Comparison of ENCODE assay signal across 8 mouse cellular contexts in the genomic region with DNA sequence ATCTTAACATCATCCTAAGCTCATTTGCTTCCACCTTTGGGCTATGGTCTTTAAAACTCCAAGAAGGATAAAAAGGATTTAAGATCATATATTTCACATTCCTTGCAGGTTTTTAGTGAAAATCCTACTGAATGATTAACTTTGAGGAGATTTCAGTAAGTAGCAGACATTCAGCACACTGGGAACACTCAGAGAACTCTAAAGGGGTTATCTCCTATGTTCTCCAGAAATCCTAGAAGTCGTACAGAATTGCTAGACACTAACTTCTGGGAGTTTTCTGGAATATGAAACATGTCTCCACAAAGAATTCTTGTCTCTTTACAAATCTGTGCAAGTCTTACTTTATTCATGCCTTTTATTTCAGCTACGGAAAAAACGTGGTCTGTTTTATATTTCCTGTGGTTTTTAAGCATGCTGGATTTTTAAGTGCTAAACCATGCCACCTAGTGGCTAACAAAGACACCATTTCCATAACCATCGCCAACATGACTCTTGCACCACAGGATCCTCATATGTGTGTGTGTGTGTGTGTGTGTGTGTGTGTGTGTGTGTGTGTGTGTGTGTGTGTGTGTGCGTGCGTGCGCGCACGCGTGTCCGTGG. TPM values are rescaled to one million over a fixed set of nuclear protein-coding genes. Genes with fewer than 3 reads are reported as not detected.
DNase-seq lines count a peak whose midpoint lies in the region; ATAC-seq lines count a peak whose summit lies in the region.

No protein-coding gene starts in this region.

- no peaks in the 10 kb centered on the region for H3K27me3 ChIP-seq in hindbrain, embryonic 11.5 days (ENCODE audit: control insufficient read depth, insufficient read depth, low read length)
- no peaks in the 10 kb centered on the region for H3K27me3 ChIP-seq in lung, embryonic 16.5 days (ENCODE audit: control insufficient read depth, insufficient read depth, low read depth, low read length)
- no peaks in the 10 kb centered on the region for H3K27me3 ChIP-seq in stomach, embryonic 16.5 days (ENCODE audit: control insufficient read depth, insufficient read depth, low read length)

- WGBS in hindbrain, embryonic 11.5 days = 13% methylated on average over 4 of the region's 11 CpGs
- WGBS in lung, embryonic 16.5 days = 3% methylated on average over 4 of the region's 11 CpGs
- WGBS in stomach, embryonic 16.5 days = 1% methylated on average over 7 of the region's 11 CpGs

- H3K4me2 ChIP-seq in hindbrain, embryonic 11.5 days (replicated peaks; ENCODE audit: low read depth, low read length) = no peak overlapping the region
- H3K4me2 ChIP-seq in lung, embryonic 16.5 days (ENCODE audit: low read depth, low read length) = peak overlapping the region; percentile 54
- peak overlapping the region; percentile 52 for H3K4me2 ChIP-seq in stomach, embryonic 16.5 days (ENCODE audit: low read depth, low read length)

- ATAC-seq in hindbrain, embryonic 11.5 days (ENCODE audit: low FRiP score) = peak; percentile 75
- peak; percentile 31; the same call in 1 of the 2 replicates for ATAC-seq in lung, embryonic 16.5 days (ENCODE audit: low read depth)
- peak; percentile 39; the same call in 1 of the 2 replicates for ATAC-seq in stomach, embryonic 16.5 days (ENCODE audit: insufficient read depth, low FRiP score)

- H3K36me3 ChIP-seq in hindbrain, embryonic 11.5 days (ENCODE audit: control insufficient read depth, insufficient read depth, low read length) = no peaks in the 10 kb centered on the region
- H3K36me3 ChIP-seq in lung, embryonic 16.5 days (ENCODE audit: control insufficient read depth, insufficient read depth, low read length) = no peaks in the 10 kb centered on the region
- no peaks in the 10 kb centered on the region for H3K36me3 ChIP-seq in stomach, embryonic 16.5 days (ENCODE audit: control insufficient read depth, insufficient read depth, low read length)

- H3K4me3 ChIP-seq in hindbrain, embryonic 11.5 days (ENCODE audit: low read depth, low read length) = no peak overlapping the region
- H3K4me3 ChIP-seq in lung, embryonic 16.5 days (ENCODE audit: low read length) = peak overlapping the region; percentile 44
- H3K4me3 ChIP-seq in stomach, embryonic 16.5 days (replicated peaks; ENCODE audit: low read length) = peak overlapping the region; percentile 50

- no peak overlapping the region for H3K27ac ChIP-seq in hindbrain, embryonic 11.5 days (ENCODE audit: low read depth, low read length)
- peak overlapping the region; percentile 55; the same call in 1 of the 2 replicates for H3K27ac ChIP-seq in lung, embryonic 16.5 days (ENCODE audit: low read length)
- H3K27ac ChIP-seq in stomach, embryonic 16.5 days (ENCODE audit: low read length) = peak overlapping the region; percentile 69; the same call in 1 of the 2 replicates

- DNase-seq in cerebellum, adult 9-10 months = peak; percentile 7
- no peak for DNase-seq in cerebellum, adult 11 months
- peak; percentile 24 for DNase-seq in A20 (ENCODE audit: low read depth, low spot score)
- peak; percentile 82 for DNase-seq in embryo, embryonic 10.5 days (ENCODE audit: low spot score)
- DNase-seq in hindbrain, embryonic 11.5 days (ENCODE audit: low spot score) = peak; percentile 55
- DNase-seq in urinary bladder, postnatal 36 days (ENCODE audit: low spot score in 2 of 2) = no peak

- no peaks in the 10 kb centered on the region for H3K9me3 ChIP-seq in hindbrain, embryonic 11.5 days (ENCODE audit: control insufficient read depth, low read length)
- H3K9me3 ChIP-seq in lung, embryonic 16.5 days (ENCODE audit: control insufficient read depth, low read length) = no peaks in the 10 kb centered on the region
- H3K9me3 ChIP-seq in stomach, embryonic 16.5 days (replicated peaks; ENCODE audit: control insufficient read depth, low read length) = no peaks in the 10 kb centered on the region

- H3K4me1 ChIP-seq in hindbrain, embryonic 11.5 days (replicated peaks; ENCODE audit: control insufficient read depth, insufficient read depth, low read length) = no peaks in the 10 kb centered on the region
- no peaks in the 10 kb centered on the region; the same call in none of the 2 replicates for H3K4me1 ChIP-seq in lung, embryonic 16.5 days (replicated peaks; ENCODE audit: control insufficient read depth, insufficient read depth, low read length)
- H3K4me1 ChIP-seq in stomach, embryonic 16.5 days (ENCODE audit: control insufficient read depth, insufficient read depth, low read length) = no peaks in the 10 kb centered on the region

- no peak overlapping the region for H3K9ac ChIP-seq in hindbrain, embryonic 11.5 days (ENCODE audit: low read depth, low read length)
- H3K9ac ChIP-seq in lung, embryonic 16.5 days (ENCODE audit: low read length) = peak overlapping the region; percentile 43
- H3K9ac ChIP-seq in stomach, embryonic 16.5 days (ENCODE audit: low read length) = peak overlapping the region; percentile 65; the same call in 1 of the 2 replicates

RNA-seq across cellular contexts. Expression of a gene that starts 2.5 kb away (rescaled TPM):
- polyA plus RNA-seq in hindbrain, embryonic 11.5 days (2014; fragmentation: Nextera tagmentation; extraction: Ambion mirVana) = 310 and 317 TPM in 2 replicates
- polyA plus RNA-seq in lung, embryonic 16.5 days (2015; fragmentation: Nextera tagmentation; extraction: Ambion mirVana) = 1,562 and 1,580 TPM in 2 replicates
- polyA plus RNA-seq in stomach, embryonic 16.5 days (2015; fragmentation: Nextera tagmentation; extraction: Ambion mirVana) = 2,936 and 3,285 TPM in 2 replicates

Comparison
In these comparisons a context has a peak if more than half of its experiments do, and no peak if none do; other contexts are left out.
1. DNase-seq: peak in cerebellum, adult 9-10 months (single experiment), A20 (single experiment), embryo, embryonic 10.5 days (single experiment) and hindbrain, embryonic 11.5 days (single experiment); none in cerebellum, adult 11 months (single experiment) and urinary bladder, postnatal 36 days (0 of 2).
2. Peak in every context shown above with its lines, with median percentiles within 50 percentile points of each other: ATAC-seq.